Mouse (Mus musculus): ENCODE measurements around the gene 2010111I01Rik.

GRCm38 (mm10) chr13:62952624-62953023 lies 12.1 kb upstream of the 2010111I01Rik start:
- TF ChIP-seq USF1 (IDR thresholded peaks at IDR 0.05; ENCODE audit: low read depth): no peak
- TF ChIP-seq POLR2AphosphoS2 (IDR thresholded peaks at IDR 0.05; ENCODE audit: insufficient read length, low read depth): no peak
- TF ChIP-seq POLR2A (IDR thresholded peaks at IDR 0.05; ENCODE audit: insufficient read length, low read depth): no peak
- no peak for TF ChIP-seq TCF12 (IDR thresholded peaks at IDR 0.05; ENCODE audit: insufficient read depth, poor library complexity, severe bottlenecking)
- no peak for TF ChIP-seq MYOD1 (IDR thresholded peaks at IDR 0.05; ENCODE audit: control insufficient read depth in 1 of 3, insufficient read length in 2 of 3, low read depth in 2 of 3)
- no peak for TF ChIP-seq MAX (IDR thresholded peaks at IDR 0.05; ENCODE audit: low read depth)
- no peak for TF ChIP-seq REST (IDR thresholded peaks at IDR 0.05; ENCODE audit: insufficient read depth, insufficient read length)
- no peak for TF ChIP-seq TCF3 (IDR thresholded peaks at IDR 0.05; ENCODE audit: insufficient read length, low read depth)
- TF ChIP-seq SRF (IDR thresholded peaks at IDR 0.05; ENCODE audit: control insufficient read depth, insufficient read length, low read depth): no peak
- no peak for TF ChIP-seq E2F4 (IDR thresholded peaks at IDR 0.05; ENCODE audit: insufficient read depth)
- no peak for TF ChIP-seq MYOG (IDR thresholded peaks at IDR 0.05; ENCODE audit: control insufficient read depth in 1 of 3, insufficient read depth in 1 of 3, insufficient read length in 2 of 3, low read depth in 2 of 3)
- TF ChIP-seq CEBPB (IDR thresholded peaks at IDR 0.05; ENCODE audit: insufficient read depth, poor library complexity, severe bottlenecking): no peak
